Mouse (Mus musculus): ENCODE data around the gene Tlr3. TPM values are rescaled to one million over a fixed set of nuclear protein-coding genes. Genes with fewer than 3 reads are reported as not detected.

The Tlr3 gene
- polyA plus RNA-seq, 1 experiment from 2014 or later: 0.46 TPM

Other genes starting within 250 kb of the Tlr3 start
- not detected in 2 replicates for gene F11, start 149.0 kb downstream of the Tlr3 start, polyA plus RNA-seq (2016; fragmentation: Nextera tagmentation; extraction: Ambion mirVana)
- not detected in 2 replicates for gene Klkb1, start 116.2 kb downstream of the Tlr3 start, polyA plus RNA-seq (2016; fragmentation: Nextera tagmentation; extraction: Ambion mirVana)
- gene Gm45753, start 102.6 kb downstream of the Tlr3 start, polyA plus RNA-seq (2016; fragmentation: Nextera tagmentation; extraction: Ambion mirVana): not detected in 2 replicates
- 1.1 and 1.6 TPM in 2 replicates for gene Cyp4v3, start 77.9 kb downstream of the Tlr3 start, polyA plus RNA-seq (2016; fragmentation: Nextera tagmentation; extraction: Ambion mirVana)
- 12.0 and 13.0 TPM in 2 replicates for gene Fam149a, start 28.8 kb downstream of the Tlr3 start, polyA plus RNA-seq (2016; fragmentation: Nextera tagmentation; extraction: Ambion mirVana)
- 26.5 and 31.1 TPM in 2 replicates for gene Sorbs2, start 96.7 kb upstream of the Tlr3 start, polyA plus RNA-seq (2016; fragmentation: Nextera tagmentation; extraction: Ambion mirVana)

Data from limb, embryonic 12.5 days (tissue).